Mouse (Mus musculus) forebrain, embryonic 13.5 days (tissue): ENCODE measurements at regions not wholly inside any gene's neighbourhood (a gene's known extent, or its start where the extent isn't known, plus 50 kb on each side); places are given as distances from the start of the nearest gene placed in this dataset.

Experiments used
- ATAC-seq: fragments of 200-750 bp; cut with Nextera tagmentation; 2 replicates; pipeline ENCODE4 v1.8.0; 2017
- H3K27ac ChIP-seq: fragments of 300-500 bp; sonication (generic); 2 replicates; pipeline ENCODE4 v1.5.1; 2015; ENCODE audit warnings: inconsistent platforms, mild to moderate bottlenecking, moderate library complexity
- H3K27me3 ChIP-seq: fragments of 300-500 bp; sonication (generic); 2 replicates; pipeline ENCODE4 v1.6.1; 2015; ENCODE audit warnings: mild to moderate bottlenecking, inconsistent platforms
- H3K36me3 ChIP-seq: fragments of 300-500 bp; sonication (generic); 2 replicates; pipeline ENCODE4 v1.6.1; 2015; ENCODE audit warnings: mild to moderate bottlenecking, inconsistent platforms; ENCODE audit not compliant: poor library complexity, severe bottlenecking
- H3K4me1 ChIP-seq: fragments of 300-500 bp; sonication (generic); 2 replicates; pipeline ENCODE4 v1.6.1; 2015; ENCODE audit warnings: inconsistent platforms
- H3K4me2 ChIP-seq: fragments of 300-500 bp; sonication (generic); 2 replicates; pipeline ENCODE4 v1.6.1; 2015; ENCODE audit warnings: inconsistent platforms, mild to moderate bottlenecking, moderate library complexity
- H3K4me3 ChIP-seq: fragments of 300-500 bp; sonication (generic); 2 replicates; pipeline ENCODE4 v1.5.1; 2015; ENCODE audit warnings: mild to moderate bottlenecking, inconsistent platforms
- H3K9ac ChIP-seq: fragments of 300-500 bp; sonication (generic); 2 replicates; pipeline ENCODE4 v1.6.1; 2015; ENCODE audit warnings: mild to moderate bottlenecking, inconsistent platforms
- H3K9me3 ChIP-seq: fragments of 300-500 bp; sonication (generic); replicated peaks from 2 replicates; pipeline ENCODE4 v1.6.1; 2016; ENCODE audit warnings: inconsistent platforms
- WGBS: fragments of 180-500 bp; shearing (Covaris S2); methylation state at CpG from one replicate; pipeline ENCODE4 v1.1.7; 2015; 5-methylcytosine and 5-hydroxymethylcytosine counted together

GRCm38 (mm10) chr8:30289169-30289568 lies 2841.7 kb downstream of the Poteg start:
- no peaks in the 10 kb centered on the region for H3K9me3 ChIP-seq
- no peak overlapping the region for H3K4me3 ChIP-seq
- H3K4me1 ChIP-seq: 0 out of 2 replicates have a peak, but pooled peaks cover 6% of the 10 kb centered on the region
- H3K4me2 ChIP-seq: no peak overlapping the region
- no peaks in the 10 kb centered on the region for H3K36me3 ChIP-seq
- H3K27ac ChIP-seq: no peak overlapping the region
- WGBS: 36% methylated on average over 4 of the region's 4 CpGs
- H3K9ac ChIP-seq: no peak overlapping the region
- H3K27me3 ChIP-seq: no peaks in the 10 kb centered on the region
- ATAC-seq: peak; percentile 51; the same call in 1 of the 2 replicates

DNA sequence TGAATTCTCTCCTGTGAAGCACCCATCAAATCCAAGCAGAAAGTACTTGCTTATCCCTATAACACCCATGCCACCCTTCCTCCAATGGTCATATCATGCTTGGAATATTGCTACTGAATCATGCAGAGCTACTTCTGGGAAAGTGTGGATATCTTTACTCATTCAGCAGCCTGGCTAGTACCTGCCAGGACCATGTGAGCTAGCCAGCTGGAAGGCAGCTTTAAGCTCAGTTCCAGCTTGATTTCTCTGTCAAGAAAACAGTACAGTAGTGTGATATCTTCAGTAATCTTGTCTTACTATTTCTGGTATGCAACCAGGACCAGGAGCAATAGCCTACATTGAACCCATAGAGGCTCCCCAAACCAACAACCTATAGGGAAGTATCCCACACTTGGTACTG lies 2883.7 kb downstream of the Poteg start:
- Histone ChIP-seq H3K4me2 (no peak overlapping the region), H3K27ac (no peak overlapping the region), H3K9me3 (no peaks in the 10 kb centered on the region), H3K4me1 (no peaks in the 10 kb centered on the region), H3K27me3 (no peaks in the 10 kb centered on the region), H3K9ac (no peak overlapping the region), H3K4me3 (no peak overlapping the region), H3K36me3 (no peaks in the 10 kb centered on the region)
- ATAC-seq: no peak

DNA sequence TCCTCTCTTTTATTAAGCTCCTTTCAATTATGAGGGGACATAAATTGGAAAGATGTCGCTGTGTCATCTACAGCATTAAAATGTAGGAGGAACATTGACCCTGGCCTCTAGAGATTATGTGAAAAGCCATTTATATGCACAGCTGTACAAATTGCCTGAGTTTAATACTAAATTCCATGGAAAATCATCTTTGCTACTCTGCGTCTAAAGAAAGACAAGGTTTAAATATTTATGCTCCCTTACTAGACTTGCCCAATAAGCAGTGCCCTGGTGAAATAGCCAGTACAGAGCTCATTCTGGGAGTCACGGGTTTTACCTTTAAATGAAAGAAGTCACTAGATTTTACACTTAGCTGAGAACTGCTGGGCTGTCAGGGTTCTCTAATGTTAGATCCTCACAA lies 2885.9 kb downstream of the Poteg start:
- no peak for ATAC-seq
- Histone ChIP-seq H3K4me1 (no peaks in the 10 kb centered on the region), H3K36me3 (no peaks in the 10 kb centered on the region), H3K27me3 (no peaks in the 10 kb centered on the region), H3K27ac (no peak overlapping the region), H3K9ac (no peak overlapping the region), H3K4me3 (no peak overlapping the region), H3K9me3 (no peaks in the 10 kb centered on the region), H3K4me2 (no peak overlapping the region)
- WGBS: 78% methylated on average over 3 of the region's 3 CpGs

DNA sequence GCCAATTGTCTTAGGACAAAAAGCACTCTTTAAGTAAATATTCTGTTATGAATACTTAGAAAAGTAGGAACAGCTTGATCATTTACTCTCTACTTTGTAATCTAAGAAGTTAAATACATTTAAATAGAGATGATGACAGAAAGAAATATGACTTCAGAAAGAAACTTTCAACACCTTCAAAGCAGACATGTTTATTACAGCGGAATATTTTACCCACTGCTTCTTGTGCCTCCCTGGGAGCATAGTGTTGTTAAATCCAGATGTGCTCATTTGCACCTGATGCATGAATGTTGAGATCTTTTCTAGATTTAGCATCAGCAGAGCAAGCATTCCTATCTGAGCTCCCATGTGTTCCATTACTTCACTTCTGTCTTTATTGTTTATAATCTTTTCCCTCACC lies 2912.0 kb downstream of the Poteg start:
- H3K4me2 ChIP-seq: no peak overlapping the region
- H3K27ac ChIP-seq: no peak overlapping the region
- H3K36me3 ChIP-seq: no peaks in the 10 kb centered on the region
- no peak overlapping the region for H3K4me3 ChIP-seq
- 98% methylated on average over 1 of the region's 1 CpGs for WGBS
- no peak overlapping the region for H3K9ac ChIP-seq
- no peaks in the 10 kb centered on the region for H3K27me3 ChIP-seq
- H3K9me3 ChIP-seq: no peaks in the 10 kb centered on the region
- ATAC-seq: no peak
- no peaks in the 10 kb centered on the region for H3K4me1 ChIP-seq

DNA sequence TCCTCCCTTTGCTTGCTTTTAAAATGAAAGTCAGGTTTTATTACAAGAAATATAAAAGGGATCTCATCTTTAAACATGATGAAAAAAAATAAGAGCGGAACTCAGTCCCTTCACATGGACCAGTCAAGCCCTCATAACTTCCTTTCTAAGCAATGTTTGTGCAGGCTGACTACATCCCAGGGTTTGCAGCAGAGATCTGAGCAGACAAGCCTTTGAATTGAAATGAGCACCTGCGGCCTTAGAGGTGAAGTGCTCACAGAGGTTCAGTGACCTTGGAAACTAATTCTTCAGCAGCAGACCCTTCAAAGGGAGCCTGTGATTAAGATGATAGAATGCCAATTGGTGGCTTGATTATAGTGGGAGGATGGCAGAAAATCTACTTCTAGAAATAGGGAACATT lies 2918.3 kb downstream of the Poteg start:
- Histone ChIP-seq H3K9ac (no peak overlapping the region), H3K9me3 (no peaks in the 10 kb centered on the region), H3K27me3 (no peaks in the 10 kb centered on the region), H3K4me1 (no peaks in the 10 kb centered on the region), H3K36me3 (no peaks in the 10 kb centered on the region), H3K27ac (no peak overlapping the region), H3K4me3 (no peak overlapping the region), H3K4me2 (no peak overlapping the region)
- 64% methylated on average over 2 of the region's 2 CpGs for WGBS
- no peak for ATAC-seq

DNA sequence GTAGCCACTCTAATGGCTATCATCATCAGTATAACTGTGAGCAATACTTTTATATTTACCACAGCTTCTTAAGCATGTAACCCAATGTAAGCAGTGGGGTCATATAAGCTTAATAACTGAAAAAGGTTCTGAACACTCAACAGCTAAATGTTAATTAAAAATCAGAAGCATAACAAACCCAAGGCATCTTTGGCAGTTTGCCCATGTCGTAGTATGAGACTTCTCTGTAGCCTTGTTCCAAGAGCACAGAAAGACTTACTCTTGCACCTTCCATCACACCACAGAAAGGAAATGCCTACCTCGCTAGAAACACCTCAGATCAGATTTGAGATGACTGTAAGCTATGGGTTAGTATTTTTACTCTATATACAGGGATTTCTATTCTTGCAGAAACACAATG lies 2944.5 kb downstream of the Poteg start:
- Histone ChIP-seq H3K4me1 (no peaks in the 10 kb centered on the region), H3K9ac (no peak overlapping the region), H3K27me3 (no peaks in the 10 kb centered on the region), H3K36me3 (no peaks in the 10 kb centered on the region), H3K4me2 (no peak overlapping the region), H3K9me3 (no peaks in the 10 kb centered on the region), H3K27ac (no peak overlapping the region), H3K4me3 (no peak overlapping the region)
- no peak for ATAC-seq
- WGBS: 80% methylated on average over 2 of the region's 2 CpGs

DNA sequence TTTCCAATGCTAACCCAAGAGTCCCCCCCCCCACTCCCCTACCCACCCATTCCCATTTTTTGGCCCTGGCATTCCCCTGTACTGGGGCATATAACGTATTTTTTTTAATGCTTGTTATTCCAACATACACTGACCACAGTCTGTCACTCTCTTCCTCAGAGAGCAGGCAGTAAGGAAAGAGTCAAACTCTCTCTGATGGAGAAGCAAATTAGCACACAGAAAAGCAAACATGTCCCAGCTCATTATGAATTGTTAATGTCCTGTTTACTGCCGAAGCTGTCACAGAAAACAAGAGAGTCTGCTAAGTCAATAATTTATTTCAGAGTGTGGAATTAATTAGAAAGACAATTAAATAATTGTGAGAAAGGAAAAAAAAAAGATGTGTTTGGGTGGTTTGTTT lies 2989.1 kb upstream of the 5930422O12Rik start:
- 0 out of 2 replicates have a peak, but pooled peaks have one; percentile 21 for ATAC-seq
- 31% methylated on average over 2 of the region's 2 CpGs for WGBS
- no peak overlapping the region for H3K4me3 ChIP-seq

GRCm38 (mm10) chr8:30441821-30442220 lies 2986.7 kb upstream of the 5930422O12Rik start:
- Histone ChIP-seq H3K9me3 (no peaks in the 10 kb centered on the region), H3K4me2 (no peak overlapping the region), H3K27ac (no peak overlapping the region), H3K9ac (no peak overlapping the region), H3K27me3 (no peaks in the 10 kb centered on the region), H3K36me3 (no peaks in the 10 kb centered on the region), H3K4me1 (no peaks in the 10 kb centered on the region), H3K4me3 (no peak overlapping the region)
- whole genome bisulfite sequencing: 93% methylated on average over 1 of the region's 1 CpGs
- ATAC-seq: no peak

More for the DNA sequence above, 2989.1 kb upstream of the 5930422O12Rik start:
- no peaks in the 10 kb centered on the region for H3K9me3 ChIP-seq
- H3K27me3 ChIP-seq: no peaks in the 10 kb centered on the region
- no peak overlapping the region for H3K27ac ChIP-seq
- no peaks in the 10 kb centered on the region for H3K36me3 ChIP-seq
- no peak overlapping the region for H3K4me2 ChIP-seq
- no peaks in the 10 kb centered on the region for H3K4me1 ChIP-seq
- H3K9ac ChIP-seq: no peak overlapping the region

GRCm38 (mm10) chr8:30443874-30444273 lies 2984.6 kb upstream of the 5930422O12Rik start:
- H3K4me3 ChIP-seq: no peak overlapping the region
- no peaks in the 10 kb centered on the region for H3K9me3 ChIP-seq
- no peak for ATAC-seq
- H3K27ac ChIP-seq: no peak overlapping the region
- H3K9ac ChIP-seq: no peak overlapping the region
- no peaks in the 10 kb centered on the region for H3K4me1 ChIP-seq
- no peak overlapping the region for H3K4me2 ChIP-seq
- H3K27me3 ChIP-seq: no peaks in the 10 kb centered on the region
- H3K36me3 ChIP-seq: no peaks in the 10 kb centered on the region
- WGBS: 77% methylated on average over 2 of the region's 2 CpGs

- no peak overlapping the region for H3K4me3 ChIP-seq
- H3K36me3 ChIP-seq: no peaks in the 10 kb centered on the region
- no peaks in the 10 kb centered on the region for H3K9me3 ChIP-seq
- H3K9ac ChIP-seq: no peak overlapping the region
- no peaks in the 10 kb centered on the region for H3K4me1 ChIP-seq
- no peak overlapping the region for H3K27ac ChIP-seq
- WGBS: 85% methylated on average over 4 of the region's 4 CpGs
- H3K4me2 ChIP-seq: no peak overlapping the region
- no peak for ATAC-seq
- no peaks in the 10 kb centered on the region for H3K27me3 ChIP-seq
These were observed 2984.2 kb upstream of the 5930422O12Rik start for GRCm38 (mm10) chr8:30444274-30444673.

GRCm38 (mm10) chr8:30458136-30458535 lies 2970.4 kb upstream of the 5930422O12Rik start:
- H3K36me3 ChIP-seq: no peaks in the 10 kb centered on the region
- no peak for ATAC-seq
- 83% methylated on average over 4 of the region's 4 CpGs for WGBS
- no peak overlapping the region for H3K9ac ChIP-seq
- H3K4me2 ChIP-seq: no peak overlapping the region
- no peaks in the 10 kb centered on the region for H3K9me3 ChIP-seq
- no peaks in the 10 kb centered on the region for H3K4me1 ChIP-seq
- H3K4me3 ChIP-seq: no peak overlapping the region
- no peaks in the 10 kb centered on the region for H3K27me3 ChIP-seq
- no peak overlapping the region for H3K27ac ChIP-seq

DNA sequence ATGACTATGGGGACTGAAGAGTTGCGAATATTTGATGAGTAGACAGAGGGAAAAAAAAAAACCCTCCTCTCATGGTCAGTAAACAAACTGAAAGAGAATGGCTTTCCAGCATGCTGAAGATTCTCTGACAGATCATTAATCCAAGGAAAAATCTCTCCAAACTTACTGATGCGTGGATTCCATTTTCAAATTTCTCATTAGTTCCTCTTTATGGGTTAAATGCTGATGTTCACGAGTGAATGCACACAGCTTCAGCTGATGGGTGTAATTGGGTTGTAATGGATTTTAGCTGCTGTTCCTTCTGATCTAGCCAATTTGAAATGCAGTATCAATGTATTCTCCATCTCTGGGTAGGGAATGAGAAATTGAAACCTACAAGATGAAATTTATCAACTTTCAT lies 2945.6 kb upstream of the 5930422O12Rik start:
- Histone ChIP-seq H3K9ac (no peak overlapping the region), H3K4me1 (0 out of 2 replicates have a peak, but pooled peaks cover 3% of the 10 kb centered on the region), H3K4me3 (no peak overlapping the region), H3K27ac (no peak overlapping the region), H3K36me3 (no peaks in the 10 kb centered on the region), H3K9me3 (peaks cover 6% of the 10 kb centered on the region), H3K4me2 (no peak overlapping the region), H3K27me3 (no peaks in the 10 kb centered on the region)
- no peak for ATAC-seq
- whole genome bisulfite sequencing: 24% methylated on average over 3 of the region's 3 CpGs

GRCm38 (mm10) chr8:30494851-30495355 lies 2933.6 kb upstream of the 5930422O12Rik start:
- WGBS: 71% methylated on average over 6 of the region's 6 CpGs
- no peak overlapping the region for H3K27ac ChIP-seq

More at GRCm38 (mm10) chr8:30494851-30495355, 2933.6 kb upstream of the 5930422O12Rik start:
- no peak for ATAC-seq
- Histone ChIP-seq H3K36me3 (no peaks in the 10 kb centered on the region), H3K27me3 (no peaks in the 10 kb centered on the region), H3K4me3 (no peak overlapping the region), H3K9ac (no peak overlapping the region), H3K4me2 (no peak overlapping the region), H3K4me1 (no peaks in the 10 kb centered on the region), H3K9me3 (no peaks in the 10 kb centered on the region)
